Mouse (Mus musculus) lung, adult 2 months (tissue): ENCODE data around the gene Casq2. TPM values are rescaled to one million over a fixed set of nuclear protein-coding genes. Genes with fewer than 3 reads are reported as not detected.

Experiments
- DNase-seq: peaks from one replicate; pipeline ENCODE4 v3.0.0; 2022
- H3K4me1 ChIP-seq: fragments of 200-500 bp; 2 replicates; pipeline ENCODE4 v1.6.1; 2011; ENCODE audit warnings: low read length; ENCODE audit not compliant: control insufficient read depth, insufficient read depth
- H3K4me3 ChIP-seq: fragments of 200-500 bp; replicated peaks from 2 replicates; pipeline ENCODE3; 2011; ENCODE audit warnings: low read depth, mild to moderate bottlenecking, control low read depth, low read length; ENCODE audit errors: extremely low read depth
- CTCF ChIP-seq: fragments of 200-500 bp; IDR thresholded peaks from 2 replicates; pipeline ENCODE4 v1.5.1; 2011; ENCODE audit warnings: mild to moderate bottlenecking, low read length, control low read depth; ENCODE audit not compliant: insufficient read depth
- POLR2A ChIP-seq: fragments of 200-500 bp; IDR thresholded peaks from 2 replicates; pipeline ENCODE4 v1.6.1; 2011; ENCODE audit warnings: low read depth, mild to moderate bottlenecking, control low read depth, low read length, borderline replicate concordance; ENCODE audit errors: extremely low read depth
- WGBS: fragments of 180-500 bp; shearing (Covaris S2); methylation state at CpG from one replicate; pipeline ENCODE4 v1.1.7; 2018; 5-methylcytosine and 5-hydroxymethylcytosine counted together
- polyA plus RNA-seq: library from polyadenylated mRNA; depleted of rRNA; stranded (reverse); fragments of >200 nt; gene quantifications from 2 replicates; pipeline ENCODE4 v1.2.3, GENCODE M21; 2012

The Casq2 gene
- polyA plus RNA-seq, 1 experiment, result 10.3 TPM

DNA sequence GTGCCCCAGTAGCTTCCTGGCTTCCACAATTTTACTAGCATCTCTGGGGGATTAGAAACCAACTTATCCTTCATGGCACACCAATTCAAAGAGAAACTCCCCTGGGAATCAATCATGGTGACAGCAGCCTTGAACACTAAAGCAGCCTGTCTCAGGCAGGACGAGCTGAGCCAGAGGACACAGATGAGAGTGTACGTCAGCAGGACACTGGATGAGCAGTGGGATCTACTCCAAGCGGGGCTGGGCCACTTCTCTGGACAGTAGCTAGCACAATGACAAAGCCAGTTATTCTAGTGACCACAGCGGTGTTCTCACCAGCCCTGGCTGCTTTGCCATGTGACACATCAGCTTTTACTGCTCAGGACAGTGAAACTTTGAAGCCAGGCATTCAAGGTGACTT lies 95.0 kb downstream of the Casq2 start:
- H3K4me1 ChIP-seq, result no peaks in the 10 kb centered on the region
- no peak for DNase-seq
- TF ChIP-seq CTCF, result no peak
- no peak for TF ChIP-seq POLR2A
- 91% methylated on average over 4 of the region's 4 CpGs for WGBS
- H3K4me3 ChIP-seq, result no peak overlapping the region

DNA sequence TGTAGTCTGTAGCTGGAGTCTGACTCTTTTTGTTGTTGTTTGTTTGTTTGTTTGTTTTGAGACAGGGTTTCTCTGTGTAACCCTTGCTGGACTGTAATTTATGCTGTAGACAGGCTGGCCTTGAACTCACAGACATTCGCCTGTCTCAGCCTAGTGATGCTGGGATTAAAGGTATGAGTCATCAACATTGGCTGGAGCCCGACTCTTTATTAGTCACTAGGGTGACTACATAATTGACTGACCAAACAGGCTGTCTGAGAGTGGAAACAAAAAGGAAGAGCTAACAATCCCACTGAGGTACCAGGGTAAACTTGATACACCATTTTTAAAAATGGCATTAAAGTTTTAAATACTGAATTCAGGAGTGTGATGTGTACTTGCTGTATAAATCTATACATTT lies 96.4 kb downstream of the Casq2 start:
- Histone ChIP-seq H3K4me3 (no peak overlapping the region), H3K4me1 (no peaks in the 10 kb centered on the region)
- TF ChIP-seq POLR2A (no peak), CTCF (no peak)
- DNase-seq, result no peak
- WGBS, result 84% methylated on average over 2 of the region's 2 CpGs

DNA sequence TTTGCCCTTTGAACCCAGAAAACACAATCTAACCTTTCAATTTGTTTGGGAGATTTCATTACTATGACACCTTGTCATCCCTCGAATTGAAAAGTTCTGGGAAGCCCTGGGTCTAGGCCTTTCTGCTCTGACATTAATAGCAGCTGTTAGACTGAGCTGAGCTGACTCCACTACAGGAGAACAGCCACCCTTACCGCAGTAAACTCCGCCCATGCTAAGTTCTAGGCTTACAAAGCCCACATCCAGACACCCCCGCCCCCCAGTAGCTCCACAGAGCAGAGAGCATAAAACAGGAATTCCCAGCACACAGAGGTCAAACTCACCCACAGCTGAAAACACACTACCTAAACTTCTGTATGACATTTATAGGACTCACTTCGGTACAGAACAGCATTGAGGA lies 98.5 kb downstream of the Casq2 start:
- TF ChIP-seq CTCF, result no peak
- TF ChIP-seq POLR2A, result no peak
- DNase-seq, result no peak
- Histone ChIP-seq H3K4me1 (no peaks in the 10 kb centered on the region), H3K4me3 (no peak overlapping the region)
- 77% methylated on average over 5 of the region's 5 CpGs for WGBS

DNA sequence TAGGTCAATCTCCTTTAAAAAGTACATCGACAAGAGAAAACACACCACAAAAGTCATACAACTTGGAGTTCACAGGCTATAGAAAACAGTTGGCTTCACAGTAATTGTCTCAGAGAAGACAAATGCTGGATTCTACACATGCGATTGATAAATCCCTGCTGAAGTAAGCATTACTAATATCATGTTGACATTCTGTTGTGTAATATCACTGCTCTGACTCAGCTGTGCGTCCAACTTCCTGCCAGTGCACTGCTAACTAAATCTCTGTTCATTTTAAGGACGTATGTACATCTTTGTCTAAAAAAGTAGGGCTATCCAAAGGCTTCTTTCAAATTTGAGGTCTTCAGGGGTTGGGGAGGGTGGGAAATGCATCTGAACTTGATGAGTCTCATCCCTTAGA lies 101.2 kb downstream of the Casq2 start:
- no peak for DNase-seq
- Histone ChIP-seq H3K4me3 (no peak overlapping the region), H3K4me1 (peaks cover under 1% of the 10 kb centered on the region)
- TF ChIP-seq POLR2A, result no peak
- TF ChIP-seq CTCF, result no peak
- 61% methylated on average over 4 of the region's 4 CpGs for whole genome bisulfite sequencing

- 63% methylated on average over 6 of the region's 6 CpGs for WGBS
- DNase-seq, result no peak
- TF ChIP-seq CTCF (no peak), POLR2A (no peak)
- Histone ChIP-seq H3K4me3 (no peak overlapping the region), H3K4me1 (peaks cover 12% of the 10 kb centered on the region)
These were observed 102.8 kb downstream of the Casq2 start for GRCm38 (mm10) chr3:102188972-102189371.

GRCm38 (mm10) chr3:102190015-102190414 lies 103.8 kb downstream of the Casq2 start:
- peaks cover 15% of the 10 kb centered on the region for H3K4me1 ChIP-seq
- TF ChIP-seq CTCF (no peak), POLR2A (no peak)
- no peak for DNase-seq
- no peak overlapping the region for H3K4me3 ChIP-seq
- 54% methylated on average over 4 of the region's 4 CpGs for WGBS

DNA sequence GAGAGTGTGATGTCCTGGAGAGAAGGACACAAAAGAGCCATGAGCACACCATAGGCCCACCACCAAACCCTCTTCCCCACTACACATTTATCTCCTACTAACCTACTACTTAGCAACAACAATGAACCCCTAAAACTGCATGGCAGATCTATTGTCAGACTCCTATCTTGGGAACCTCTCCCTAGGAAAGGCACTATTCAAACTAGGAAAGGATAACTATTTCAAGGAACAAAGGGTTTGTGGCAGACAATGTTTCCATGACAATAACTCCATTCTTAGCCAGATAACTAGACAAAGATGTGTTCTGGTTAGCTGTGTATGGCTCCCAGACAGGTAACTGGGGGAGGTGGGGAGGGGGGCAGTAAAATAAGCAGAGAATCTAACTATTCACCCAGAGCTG lies 104.4 kb downstream of the Casq2 start:
- no peak for TF ChIP-seq POLR2A
- Histone ChIP-seq H3K4me1 (peaks cover 15% of the 10 kb centered on the region), H3K4me3 (no peak overlapping the region)
- no peak for DNase-seq

- no peak for DNase-seq
- TF ChIP-seq CTCF, result no peak
- TF ChIP-seq POLR2A, result no peak
- 78% methylated on average over 3 of the region's 3 CpGs for WGBS
- Histone ChIP-seq H3K4me3 (no peak overlapping the region), H3K4me1 (peaks cover 15% of the 10 kb centered on the region)
These were observed 105.4 kb downstream of the Casq2 start for GRCm38 (mm10) chr3:102191575-102191974.

DNA sequence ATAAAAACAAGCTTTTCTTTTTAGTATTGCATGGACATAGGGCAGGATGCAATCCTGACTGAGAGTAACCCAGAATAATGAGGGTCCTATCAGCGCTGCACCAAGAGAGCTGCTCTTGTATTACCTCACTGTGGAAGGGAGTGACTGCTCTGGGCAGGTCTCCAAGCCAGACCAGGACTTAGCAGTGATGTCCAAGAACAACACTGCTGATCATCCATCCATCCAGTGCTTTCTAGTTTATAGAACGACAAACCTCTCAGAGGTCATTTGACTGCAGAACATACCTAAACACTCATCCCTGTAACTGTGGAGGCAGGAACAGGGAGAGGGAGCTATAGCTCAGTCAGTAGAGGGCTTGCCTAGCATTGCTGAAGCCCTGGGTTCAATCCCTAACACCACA lies 106.4 kb downstream of the Casq2 start:
- no peak for TF ChIP-seq POLR2A
- TF ChIP-seq CTCF, result no peak
- Histone ChIP-seq H3K4me3 (no peak overlapping the region), H3K4me1 (peaks cover 15% of the 10 kb centered on the region)
- no peak for DNase-seq
- 42% methylated on average over 2 of the region's 2 CpGs for WGBS

GRCm38 (mm10) chr3:102193488-102194290 lies 107.5 kb downstream of the Casq2 start:
- 23% methylated on average over 19 of the region's 20 CpGs for WGBS
- Histone ChIP-seq H3K4me1 (peaks cover 18% of the 10 kb centered on the region), H3K4me3 (peak overlapping the region; percentile 36)
- TF ChIP-seq POLR2A (no peak), CTCF (no peak)
- DNase-seq, result no peak
